Mouse (Mus musculus): ENCODE measurements at regions not wholly inside any gene's neighbourhood (a gene's known extent, or its start where the extent isn't known, plus 50 kb on each side); places are given as distances from the start of the nearest gene placed in this dataset.

DNA sequence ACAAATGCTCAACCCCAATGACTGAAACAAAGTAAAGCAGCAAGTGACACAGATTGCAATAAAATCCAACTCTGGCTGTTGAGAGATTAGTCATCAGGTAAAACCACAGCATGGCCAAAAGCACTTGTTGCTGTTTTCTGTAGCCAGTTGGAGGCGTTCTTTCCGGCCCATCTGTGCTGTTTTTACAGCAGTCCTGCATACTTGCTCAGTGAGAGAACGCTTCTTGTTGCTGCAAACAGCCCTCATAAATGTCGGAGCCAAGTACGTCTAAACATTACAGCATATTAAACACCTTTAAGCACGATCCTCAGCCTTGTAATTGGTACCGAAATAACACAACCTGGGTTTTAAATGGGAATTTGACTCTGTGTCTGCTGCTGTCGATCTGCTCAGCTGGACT lies 65.6 kb upstream of the Hs3st3a1 start:
- no peak for DNase-seq (ENCODE audit: low read depth, low spot score)

- DNase-seq (ENCODE audit: low read depth, low spot score): no peak
Measured at GRCm38 (mm10) chr11:64335456-64335855, 99.7 kb upstream of the Hs3st3a1 start.

DNA sequence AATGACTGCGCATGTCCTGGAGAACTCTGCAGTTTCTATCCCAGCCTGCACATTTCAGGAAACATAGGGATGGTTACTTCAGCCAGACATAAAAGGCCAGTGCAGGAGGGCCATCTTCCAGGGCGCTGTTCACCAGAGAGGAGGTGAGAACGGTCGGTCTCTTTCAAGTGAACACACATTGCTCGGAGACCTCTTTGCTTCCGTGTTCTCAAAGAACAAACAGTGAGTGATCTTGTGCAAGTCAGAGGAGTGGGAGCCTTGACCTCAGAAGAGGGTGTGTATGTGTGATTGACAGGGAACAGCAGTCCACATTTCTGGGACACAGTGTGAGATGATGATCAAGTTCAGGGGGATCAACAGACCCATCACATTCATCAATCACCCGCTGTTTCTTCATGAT lies 102.7 kb upstream of the Hs3st3a1 start:
- DNase-seq (ENCODE audit: low read depth, low spot score): no peak

GRCm38 (mm10) chr11:64331811-64332210 lies 103.3 kb upstream of the Hs3st3a1 start:
- DNase-seq (ENCODE audit: low read depth, low spot score): no peak

DNA sequence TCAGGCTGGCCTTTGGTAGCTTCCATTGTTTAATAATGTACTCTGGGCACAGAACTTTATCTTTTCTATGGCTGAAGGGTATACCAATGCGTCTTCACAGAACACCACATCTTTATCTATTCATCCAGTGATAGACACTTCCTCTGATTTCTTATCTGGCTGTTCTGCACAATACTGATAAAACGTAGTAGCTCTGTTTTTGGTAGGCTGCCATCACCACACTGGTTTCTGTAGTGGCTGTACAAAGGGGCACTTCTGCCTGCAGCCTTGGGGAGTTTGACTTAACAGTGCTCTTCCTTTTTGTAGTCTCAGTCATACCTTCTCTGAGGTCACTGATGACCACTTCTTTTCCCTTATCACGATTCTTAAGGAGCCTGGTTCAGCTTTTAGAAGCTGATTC lies 106.0 kb upstream of the Hs3st3a1 start:
- no peak for DNase-seq (ENCODE audit: low read depth, low spot score)

DNA sequence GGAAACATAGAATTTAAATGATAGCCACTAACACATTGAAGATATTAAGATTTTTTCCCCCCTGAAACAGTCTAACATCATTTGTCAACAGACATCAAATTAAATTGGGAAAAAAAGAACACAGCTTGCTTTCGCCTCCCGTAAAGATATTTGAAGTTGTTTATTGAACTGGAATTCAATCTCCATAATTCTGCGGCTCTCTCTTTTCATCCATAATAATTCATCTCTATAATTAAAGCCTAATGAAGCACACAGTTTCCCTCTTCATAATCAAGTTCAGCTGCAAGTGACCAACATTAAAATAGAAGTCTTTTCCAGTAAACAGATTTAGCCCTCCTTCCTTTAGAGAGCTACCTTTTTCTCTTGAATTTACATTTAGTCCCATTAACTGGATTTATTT lies 107.4 kb upstream of the Hs3st3a1 start:
- DNase-seq (ENCODE audit: low read depth, low spot score): no peak

GRCm38 (mm10) chr11:64326646-64327045 lies 108.5 kb upstream of the Hs3st3a1 start:
- no peak for DNase-seq (ENCODE audit: low read depth, low spot score)

DNA sequence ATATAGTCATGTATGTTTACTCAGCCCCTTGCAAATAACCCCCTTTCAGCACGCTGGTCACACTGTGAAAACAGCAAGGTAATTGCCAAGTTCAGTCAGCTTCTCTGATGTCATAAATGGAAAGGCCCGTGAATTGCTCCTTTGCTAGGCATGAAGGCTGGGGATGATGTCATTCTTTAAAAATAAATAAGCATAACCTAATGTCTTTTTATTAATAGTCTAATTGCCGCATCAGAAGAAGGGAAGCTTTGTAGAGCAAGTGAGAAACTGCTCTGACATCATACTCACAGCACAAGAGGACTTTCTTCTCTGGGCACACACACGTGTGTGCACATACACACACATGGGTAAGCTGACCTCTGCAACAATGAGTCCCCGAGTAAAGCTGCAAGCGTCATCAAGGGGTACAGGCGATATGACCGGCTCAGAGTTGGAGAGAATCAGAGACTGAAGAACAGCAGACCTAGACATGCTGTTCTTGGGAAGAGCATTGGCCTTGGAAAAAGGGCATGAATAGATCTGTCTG lies 113.2 kb upstream of the Hs3st3a1 start:
- no peak for DNase-seq (ENCODE audit: low read depth, low spot score)

DNA sequence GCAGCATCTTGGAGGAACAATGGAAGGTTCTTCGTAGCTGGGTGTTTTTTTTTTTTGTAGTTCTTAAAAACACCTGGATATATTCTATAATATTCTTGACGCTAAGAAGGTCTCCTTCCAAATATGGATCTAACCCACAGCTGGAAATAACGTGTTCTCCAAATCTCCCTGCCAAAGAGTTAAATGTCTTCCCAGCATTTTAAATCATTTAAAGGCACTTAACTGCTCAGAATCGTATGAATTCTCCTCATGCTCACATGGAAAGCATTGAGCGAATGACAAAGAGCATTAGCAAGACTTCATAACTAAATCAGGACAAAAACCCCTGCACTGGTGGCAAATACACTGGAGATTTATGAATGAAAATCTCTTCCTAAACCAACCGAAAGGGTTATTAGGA lies 117.7 kb upstream of the Hs3st3a1 start:
- DNase-seq (ENCODE audit: low read depth, low spot score): no peak

DNA sequence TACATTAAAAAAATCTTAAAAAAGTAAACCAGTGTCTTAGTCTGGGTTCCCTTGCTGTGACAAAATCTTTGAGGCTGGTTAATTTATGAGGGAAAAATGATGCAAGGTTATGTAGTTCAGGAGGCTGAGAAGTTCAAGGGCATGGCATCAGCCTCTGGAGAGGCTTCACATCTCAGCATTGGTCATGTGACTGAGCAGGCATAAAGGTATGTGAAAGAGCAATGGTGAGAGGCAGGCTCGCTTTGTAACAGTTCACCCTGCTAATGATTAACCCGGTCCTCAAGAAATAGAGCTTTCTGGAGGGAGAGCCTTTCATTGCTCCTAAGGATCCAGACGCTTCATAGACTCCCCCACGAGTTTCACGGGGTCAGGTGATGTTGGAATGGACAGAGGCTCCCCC lies 120.1 kb upstream of the Hs3st3a1 start:
- no peak for DNase-seq (ENCODE audit: low read depth, low spot score)

DNA sequence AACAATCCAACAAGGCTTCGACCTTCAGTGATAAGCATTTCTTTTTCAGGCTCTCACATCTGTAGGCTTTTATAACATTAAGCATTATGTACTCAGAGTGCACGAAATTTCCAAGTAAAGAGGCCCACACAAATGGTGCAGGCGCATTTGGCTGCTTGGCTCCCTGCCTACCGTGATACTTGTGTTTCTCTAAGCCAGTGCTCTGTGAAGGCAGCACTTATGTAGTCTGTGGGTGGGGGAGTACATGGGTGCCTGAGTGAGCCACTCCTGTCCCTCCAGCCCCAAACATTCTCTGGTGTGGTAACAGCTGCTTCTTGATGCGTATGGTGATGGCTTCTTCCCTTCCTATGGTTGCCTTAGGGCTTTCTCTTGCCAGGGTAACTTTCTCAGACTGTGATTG lies 121.9 kb upstream of the Hs3st3a1 start:
- no peak for DNase-seq (ENCODE audit: low read depth, low spot score)

DNA sequence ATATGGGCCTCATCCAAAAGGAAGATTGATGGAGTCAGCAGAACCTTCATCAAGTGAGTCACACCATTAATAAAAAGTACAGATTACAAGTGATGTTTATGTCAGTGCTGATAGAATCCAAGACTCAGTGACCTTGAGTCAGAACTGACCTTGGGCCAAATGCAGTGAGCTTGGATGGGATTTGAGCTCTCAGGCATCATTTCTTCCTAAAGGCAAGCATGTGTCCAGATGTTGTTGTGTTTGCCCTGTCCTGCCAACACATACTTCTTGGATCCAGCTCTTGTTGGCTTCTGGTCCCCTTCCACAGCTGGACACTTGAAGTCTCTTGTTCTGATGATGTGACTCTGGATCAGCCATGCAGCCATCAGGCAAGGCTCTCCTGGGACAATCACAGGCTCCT lies 125.3 kb upstream of the Hs3st3a1 start:
- DNase-seq (ENCODE audit: low read depth, low spot score): no peak

- no peak for DNase-seq (ENCODE audit: low read depth, low spot score)
Measured at GRCm38 (mm10) chr11:64297825-64298224, 137.3 kb upstream of the Hs3st3a1 start.

DNA sequence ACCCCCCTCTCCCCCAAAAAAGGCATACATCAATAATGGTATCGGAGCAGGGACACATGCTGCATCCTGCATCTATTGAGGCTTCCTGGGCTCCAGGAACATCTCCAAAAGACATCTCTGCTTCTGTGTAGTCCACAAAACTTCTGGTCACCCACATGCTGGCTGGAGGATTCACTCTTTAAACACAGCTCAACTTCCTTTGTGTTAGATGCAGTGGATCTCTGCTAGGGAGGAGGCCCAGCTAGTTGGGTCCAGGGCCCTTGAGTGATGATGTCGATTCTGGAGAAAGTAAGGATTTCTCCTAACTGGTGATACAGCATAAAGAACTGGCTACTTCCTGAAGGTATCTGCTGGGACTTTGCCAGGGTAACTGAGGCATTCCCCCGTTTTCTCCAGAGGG lies 146.9 kb upstream of the Hs3st3a1 start:
- no peak for DNase-seq (ENCODE audit: low read depth, low spot score)

DNA sequence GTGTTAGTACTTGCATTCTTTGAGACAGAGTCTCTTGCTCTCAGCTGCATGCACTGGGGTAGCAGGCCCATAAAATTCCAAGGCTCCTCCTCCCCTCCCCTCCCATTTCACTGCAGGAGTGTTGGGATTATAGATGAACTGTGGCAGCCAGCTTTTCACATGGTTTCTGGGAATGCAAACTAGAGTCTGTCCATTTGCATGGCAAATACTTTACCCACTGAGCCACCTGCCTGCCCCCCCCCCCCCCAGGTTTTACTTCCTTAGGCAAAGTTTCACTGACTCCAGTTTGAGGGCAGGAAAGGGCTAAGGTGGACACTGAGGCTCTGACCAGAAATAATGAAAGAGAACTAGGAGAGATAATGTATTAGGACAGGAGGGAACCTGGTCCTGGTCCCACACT lies 147.6 kb upstream of the Hs3st3a1 start:
- DNase-seq (ENCODE audit: low read depth, low spot score): no peak

- DNase-seq (ENCODE audit: low read depth, low spot score): no peak
Measured at GRCm38 (mm10) chr11:64281781-64282180, 153.4 kb upstream of the Hs3st3a1 start.

DNA sequence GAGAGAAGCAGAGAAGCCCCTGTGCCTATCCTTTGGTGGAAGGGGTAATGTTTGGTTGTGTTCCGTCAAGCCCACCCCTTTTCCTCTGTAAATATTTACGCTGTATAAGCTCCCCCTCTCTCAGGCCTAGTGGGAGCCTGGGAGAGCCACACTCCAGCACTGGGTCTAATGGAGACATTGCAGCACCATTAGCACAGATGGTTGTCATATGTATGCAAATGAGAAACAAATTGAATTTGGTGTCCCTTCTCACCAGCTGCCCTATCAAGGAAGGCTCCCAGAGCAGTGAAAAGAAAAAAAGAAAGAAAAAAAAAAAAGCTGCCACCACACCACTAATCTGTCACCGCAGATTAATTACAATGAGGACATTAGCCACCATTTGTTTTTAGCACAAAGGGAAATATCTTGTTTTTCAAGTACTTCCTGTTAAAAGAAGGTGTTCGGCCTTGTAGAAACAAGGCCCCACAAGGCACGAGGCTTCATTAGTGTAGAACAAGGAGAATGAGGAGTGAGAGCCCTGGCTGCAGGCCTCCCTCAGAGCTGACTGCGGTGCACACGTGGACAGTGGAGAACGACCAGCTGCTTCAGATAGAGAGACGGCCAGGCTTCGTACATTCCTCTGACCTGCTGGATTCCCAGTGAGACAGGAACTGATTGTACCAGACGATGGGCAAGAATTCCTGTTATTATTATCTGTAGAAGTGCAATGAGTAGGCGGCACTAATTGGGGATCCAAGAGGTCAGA lies 156.7 kb upstream of the Hs3st3a1 start:
- no peak for DNase-seq (ENCODE audit: low read depth, low spot score)

DNA sequence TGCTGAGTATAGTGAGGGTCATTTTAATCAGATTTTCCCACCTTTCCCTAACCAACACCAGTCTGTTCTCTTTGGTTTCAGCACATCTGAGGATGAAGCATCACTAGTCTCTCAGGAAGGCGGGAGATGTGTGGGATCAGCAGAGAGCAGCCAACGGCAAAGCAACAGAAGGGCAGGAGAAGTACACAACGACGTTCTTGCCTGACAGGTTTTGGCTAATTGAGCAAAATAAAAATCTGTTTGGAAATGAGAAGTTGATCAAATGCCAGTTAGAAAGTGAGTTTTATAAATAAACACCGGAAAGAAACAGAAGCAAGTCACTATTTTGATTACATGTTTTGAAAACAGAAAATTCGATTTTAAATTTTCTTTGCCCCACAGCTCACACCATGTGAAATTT lies 161.4 kb upstream of the Hs3st3a1 start:
- DNase-seq (ENCODE audit: low read depth, low spot score): no peak

DNA sequence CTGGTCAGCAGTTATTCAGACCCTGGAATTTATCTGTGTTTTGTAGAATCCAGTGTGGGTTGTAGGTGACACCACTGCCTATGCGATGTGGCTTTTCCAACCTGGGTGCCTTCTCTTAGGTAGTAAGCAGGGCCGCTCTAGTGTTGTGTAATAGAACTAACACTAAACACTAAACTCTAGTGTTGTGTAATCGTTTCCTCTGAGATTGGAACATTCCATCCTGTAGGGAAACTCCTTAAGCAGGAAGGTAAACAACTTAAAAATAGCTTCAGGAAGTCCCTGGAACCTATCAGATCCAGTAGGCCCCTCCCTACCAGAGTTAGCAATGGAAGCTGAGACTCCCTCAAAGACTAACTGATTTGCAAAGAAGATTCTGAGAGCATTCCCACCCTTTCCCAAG lies 161.9 kb upstream of the Hs3st3a1 start:
- no peak for DNase-seq (ENCODE audit: low read depth, low spot score)

- no peak for DNase-seq (ENCODE audit: low read depth, low spot score)
Measured at GRCm38 (mm10) chr11:64268121-64268520, 167.0 kb upstream of the Hs3st3a1 start.

DNA sequence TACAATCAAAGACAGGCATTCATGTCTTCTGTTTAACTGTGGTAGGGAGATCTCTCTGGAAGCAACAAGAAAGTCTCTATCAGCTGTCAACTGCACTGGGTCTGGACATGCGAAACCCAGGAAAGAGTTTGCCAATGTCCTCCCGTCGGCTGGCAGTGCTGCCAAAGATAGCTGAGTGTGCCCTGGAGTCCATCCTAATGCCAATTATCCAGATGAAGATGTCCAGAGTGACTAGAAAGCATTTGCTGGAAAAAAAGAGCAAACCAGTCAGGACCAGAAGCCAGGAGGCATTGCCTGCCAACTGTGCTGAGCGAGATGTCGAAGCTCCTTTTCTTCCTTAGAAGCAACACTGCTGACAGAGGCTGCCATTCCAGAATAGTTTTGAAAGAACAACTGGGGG lies 167.6 kb upstream of the Hs3st3a1 start:
- no peak for DNase-seq (ENCODE audit: low read depth, low spot score)

DNA sequence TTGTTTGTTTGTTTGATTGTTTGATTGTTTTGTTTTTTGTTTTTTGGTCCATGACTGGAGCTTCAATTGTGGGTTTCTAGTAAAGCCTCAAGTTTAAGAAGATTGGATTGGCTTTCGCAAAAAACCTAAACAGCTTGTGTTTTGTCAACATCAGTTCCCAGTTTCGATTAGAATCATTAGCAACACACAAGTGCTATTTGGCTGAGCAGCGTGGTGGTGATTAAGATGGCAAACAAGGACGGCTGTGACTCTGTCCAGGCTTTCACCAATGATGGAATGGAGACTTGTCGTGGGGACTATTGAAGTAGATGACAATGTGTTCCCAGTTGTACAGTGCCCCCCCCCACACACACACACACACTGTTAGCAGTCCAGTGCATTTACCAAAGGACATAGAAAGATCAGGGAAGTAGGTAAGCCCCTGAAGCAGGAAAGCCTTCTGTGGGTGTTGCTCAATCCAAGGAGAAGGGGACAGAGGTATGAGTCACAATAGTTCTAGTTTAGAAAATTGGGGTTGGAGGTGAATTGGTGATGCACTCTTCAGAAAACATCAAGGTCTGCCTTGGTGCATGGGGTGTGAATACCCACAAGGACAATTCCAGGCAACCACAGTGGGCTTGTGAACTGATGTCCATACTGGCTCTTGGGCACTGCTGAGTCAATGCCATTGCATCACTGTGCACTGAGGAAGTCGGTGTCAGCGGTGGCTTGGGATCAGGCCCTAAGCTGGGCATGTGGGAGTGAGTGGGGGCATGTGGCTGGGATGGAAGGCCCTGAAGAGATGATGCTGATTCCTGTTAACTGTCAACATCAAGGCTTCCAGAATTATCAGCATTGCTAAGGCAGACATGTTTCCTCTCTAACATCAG lies 174.5 kb upstream of the Cox10 start:
- DNase-seq (ENCODE audit: low read depth, low spot score): no peak

GRCm38 (mm10) chr11:64236873-64237272 lies 157.6 kb upstream of the Cox10 start:
- no peak for DNase-seq (ENCODE audit: low read depth, low spot score)

All from CD4-positive, CD25-positive, alpha-beta regulatory T cell, adult 2 months (primary cell).